Mouse (Mus musculus) forebrain, postnatal 0 days (tissue): ENCODE results near the gene Acsl3. TPM values are rescaled to one million over a fixed set of nuclear protein-coding genes. Genes with fewer than 3 reads are reported as not detected.

Source experiments
- ATAC-seq: fragments of 200-750 bp; cut with Nextera tagmentation; 2 replicates; pipeline ENCODE4 v1.8.0; 2017; ENCODE audit warnings: mild to moderate bottlenecking, moderate library complexity
- DNase-seq: peaks from one replicate; pipeline ENCODE4 v3.0.0-alpha.2; 2015
- H3K27ac ChIP-seq: fragments of 300-500 bp; sonication (generic); 2 replicates; pipeline ENCODE4 v1.5.1; 2014; ENCODE audit warnings: low read depth, mild to moderate bottlenecking, antibody characterized with exemption, low read length, moderate library complexity, mixed read lengths
- H3K27me3 ChIP-seq: fragments of 300-500 bp; sonication (generic); 2 replicates; pipeline ENCODE4 v1.6.1; 2014; ENCODE audit warnings: mild to moderate bottlenecking, low read length, mixed read lengths; ENCODE audit not compliant: insufficient read depth
- H3K36me3 ChIP-seq: fragments of 300-500 bp; sonication (generic); 2 replicates; pipeline ENCODE4 v1.6.1; 2014; ENCODE audit warnings: mild to moderate bottlenecking, moderate library complexity; ENCODE audit not compliant: insufficient read depth
- H3K4me1 ChIP-seq: fragments of 300-500 bp; sonication (generic); 2 replicates; pipeline ENCODE4 v1.6.1; 2014; ENCODE audit warnings: antibody characterized with exemption; ENCODE audit not compliant: insufficient read depth
- H3K4me2 ChIP-seq: fragments of 300-500 bp; sonication (generic); 2 replicates; pipeline ENCODE4 v1.6.1; 2014; ENCODE audit warnings: low read depth, mild to moderate bottlenecking, moderate library complexity
- H3K4me3 ChIP-seq: fragments of 300-500 bp; sonication (generic); 2 replicates; pipeline ENCODE4 v1.5.1; 2014; ENCODE audit warnings: low read depth, low read length, mixed read lengths
- H3K9ac ChIP-seq: fragments of 300-500 bp; sonication (generic); 2 replicates; pipeline ENCODE4 v1.6.1; 2014; ENCODE audit warnings: mild to moderate bottlenecking
- H3K9me3 ChIP-seq: fragments of 300-500 bp; sonication (generic); 2 replicates; pipeline ENCODE4 v1.6.1; 2016; ENCODE audit warnings: low read length
- CTCF ChIP-seq: sonication (generic); IDR thresholded peaks from 2 replicates; pipeline ENCODE4 v1.5.1; 2016; ENCODE audit warnings: antibody characterized with exemption, control low read depth, low read depth
- WGBS: fragments of 180-500 bp; shearing (Covaris S2); extraction: QIAGEN DNeasy Blood & Tissue Kit; methylation state at CpG from one replicate; pipeline ENCODE4 v1.1.7; 2014; 5-methylcytosine and 5-hydroxymethylcytosine counted together
- polyA plus RNA-seq: library from polyadenylated mRNA; unstranded; fragments of >200 nt; fragmentation: Nextera tagmentation; extraction: Ambion mirVana; gene quantifications from 2 replicates; pipeline ENCODE4 v1.2.1, GENCODE M21; 2015
- total RNA-seq: library from RNA; depleted of rRNA; stranded (reverse); fragments of >200 nt; gene quantifications from 2 replicates; pipeline ENCODE4 v1.2.3, GENCODE M21; 2014

Acsl3 gene
- total and polyA plus RNA-seq, 2 experiments from 2014 or later, result 75.6 to 103 TPM

GRCm38 (mm10) chr1:78702282-78702963 is 44.8 kb downstream of the Acsl3 start:
- Histone ChIP-seq H3K27me3 (no peaks in the 10 kb centered on the region), H3K9me3 (no peaks in the 10 kb centered on the region), H3K4me1 (no peaks in the 10 kb centered on the region), H3K27ac (no peak overlapping the region), H3K4me3 (no peak overlapping the region), H3K36me3 (peaks cover 66% of the 10 kb centered on the region), H3K4me2 (no peak overlapping the region), H3K9ac (no peak overlapping the region)
- TF ChIP-seq CTCF, result no peak
- ATAC-seq (no peak), DNase-seq (no peak)
- whole genome bisulfite sequencing, result 90% methylated on average over 14 of the region's 14 CpGs

- WGBS, result 95% methylated on average over 2 of the region's 2 CpGs
- Histone ChIP-seq H3K27me3 (no peaks in the 10 kb centered on the region), H3K4me2 (no peak overlapping the region), H3K4me3 (no peak overlapping the region), H3K9ac (no peak overlapping the region), H3K27ac (no peak overlapping the region), H3K9me3 (no peaks in the 10 kb centered on the region), H3K36me3 (peaks cover 63% of the 10 kb centered on the region), H3K4me1 (no peaks in the 10 kb centered on the region)
- no peak for TF ChIP-seq CTCF
- ATAC-seq (no peak), DNase-seq (no peak)
Observed at GRCm38 (mm10) chr1:78702964-78703285, 45.3 kb downstream of the Acsl3 start.

- peaks cover 40% of the 10 kb centered on the region for H3K36me3 ChIP-seq
- no peak overlapping the region for H3K27ac ChIP-seq
- no peak for TF ChIP-seq CTCF
- no peak overlapping the region for H3K4me3 ChIP-seq
- 81% methylated on average over 10 of the region's 10 CpGs for WGBS
- H3K9ac ChIP-seq, result no peak overlapping the region
- no peak overlapping the region for H3K4me2 ChIP-seq
- no peaks in the 10 kb centered on the region for H3K9me3 ChIP-seq
- DNase-seq (no peak), ATAC-seq (no peak)
- H3K4me1 ChIP-seq, result no peaks in the 10 kb centered on the region
- H3K27me3 ChIP-seq, result no peaks in the 10 kb centered on the region
Observed at GRCm38 (mm10) chr1:78706338-78706737, 48.7 kb downstream of the Acsl3 start.

DNA sequence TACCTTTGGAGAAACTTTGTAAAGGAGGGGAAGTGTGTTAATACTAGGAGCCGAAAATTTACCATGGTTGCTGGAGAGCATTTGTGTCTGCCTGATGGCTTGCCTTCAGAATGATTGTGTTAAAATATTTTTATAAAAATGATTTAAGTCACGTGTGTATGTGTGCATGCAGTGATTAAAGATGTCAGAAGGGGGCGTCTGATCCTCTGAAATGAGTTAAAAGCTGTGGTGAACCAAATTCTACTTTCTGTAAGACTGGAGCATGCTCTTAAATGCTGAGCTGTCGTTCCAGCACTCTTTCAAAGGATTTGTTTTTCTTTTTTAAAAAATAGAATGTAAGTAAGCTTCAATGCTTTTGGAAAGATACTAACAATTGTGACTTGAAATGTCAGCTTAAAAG is 49.7 kb downstream of the Acsl3 start:
- no peaks in the 10 kb centered on the region for H3K4me1 ChIP-seq
- no peak overlapping the region for H3K4me2 ChIP-seq
- 49% methylated on average over 4 of the region's 4 CpGs for WGBS
- DNase-seq (peak; percentile 58), ATAC-seq (peak; percentile 48; the same call in 1 of the 2 replicates)
- TF ChIP-seq CTCF, result peak; percentile 55
- H3K4me3 ChIP-seq, result no peak overlapping the region
- H3K36me3 ChIP-seq, result peaks cover 32% of the 10 kb centered on the region
- H3K27me3 ChIP-seq, result no peaks in the 10 kb centered on the region
- no peak overlapping the region for H3K27ac ChIP-seq
- no peaks in the 10 kb centered on the region for H3K9me3 ChIP-seq
- H3K9ac ChIP-seq, result no peak overlapping the region

- no peak for TF ChIP-seq CTCF
- ATAC-seq, result no peak
- DNase-seq, result no peak
- no peaks in the 10 kb centered on the region for H3K27me3 ChIP-seq
- no peak overlapping the region for H3K4me3 ChIP-seq
- peaks cover 10% of the 10 kb centered on the region; the same call in 1 of the 2 replicates for H3K36me3 ChIP-seq
- no peak overlapping the region for H3K27ac ChIP-seq
- H3K9me3 ChIP-seq, result no peaks in the 10 kb centered on the region
- no peak overlapping the region for H3K9ac ChIP-seq
- no peaks in the 10 kb centered on the region for H3K4me1 ChIP-seq
- no peak overlapping the region for H3K4me2 ChIP-seq
Observed at GRCm38 (mm10) chr1:78710026-78710425, 52.4 kb downstream of the Acsl3 start.

DNA sequence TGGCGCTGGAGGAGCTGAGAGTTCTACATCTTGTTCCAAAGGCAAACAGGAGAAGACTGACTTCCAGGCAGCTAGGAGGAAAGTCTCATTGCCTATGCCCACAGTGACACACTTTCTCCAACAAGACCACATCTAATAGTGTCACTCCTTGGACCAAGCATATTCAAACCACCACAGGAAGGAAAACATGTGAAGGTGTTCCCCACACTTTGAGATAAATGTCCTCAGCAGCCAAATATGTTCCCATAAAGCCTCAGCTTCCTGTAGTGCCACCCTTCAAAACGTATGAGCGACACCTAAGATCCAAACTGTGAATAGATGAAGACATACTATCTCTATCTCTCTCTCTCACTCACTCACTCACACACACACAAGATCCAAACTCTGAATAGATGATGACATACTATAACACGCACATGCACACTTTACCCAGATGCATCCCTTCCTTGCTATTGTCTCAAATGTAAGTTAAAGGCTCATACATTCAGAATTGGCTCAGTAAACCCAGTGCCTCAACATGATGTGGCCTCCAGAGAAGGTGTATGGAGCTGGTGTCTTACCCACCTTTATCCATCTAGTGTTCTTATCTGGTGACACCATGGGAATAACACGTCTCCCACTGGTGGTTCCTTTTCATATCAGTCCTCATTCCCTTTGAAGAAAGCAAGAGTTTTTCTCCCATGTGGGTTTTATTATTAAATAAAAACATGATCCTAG is 53.1 kb downstream of the Acsl3 start:
- Histone ChIP-seq H3K27me3 (no peaks in the 10 kb centered on the region), H3K4me1 (no peaks in the 10 kb centered on the region), H3K9ac (no peak overlapping the region), H3K27ac (no peak overlapping the region), H3K36me3 (peaks cover 7% of the 10 kb centered on the region; the same call in 1 of the 2 replicates), H3K9me3 (no peaks in the 10 kb centered on the region), H3K4me2 (no peak overlapping the region), H3K4me3 (no peak overlapping the region)
- 92% methylated on average over 5 of the region's 5 CpGs for WGBS
- ATAC-seq (no peak), DNase-seq (no peak)
- TF ChIP-seq CTCF, result no peak

DNA sequence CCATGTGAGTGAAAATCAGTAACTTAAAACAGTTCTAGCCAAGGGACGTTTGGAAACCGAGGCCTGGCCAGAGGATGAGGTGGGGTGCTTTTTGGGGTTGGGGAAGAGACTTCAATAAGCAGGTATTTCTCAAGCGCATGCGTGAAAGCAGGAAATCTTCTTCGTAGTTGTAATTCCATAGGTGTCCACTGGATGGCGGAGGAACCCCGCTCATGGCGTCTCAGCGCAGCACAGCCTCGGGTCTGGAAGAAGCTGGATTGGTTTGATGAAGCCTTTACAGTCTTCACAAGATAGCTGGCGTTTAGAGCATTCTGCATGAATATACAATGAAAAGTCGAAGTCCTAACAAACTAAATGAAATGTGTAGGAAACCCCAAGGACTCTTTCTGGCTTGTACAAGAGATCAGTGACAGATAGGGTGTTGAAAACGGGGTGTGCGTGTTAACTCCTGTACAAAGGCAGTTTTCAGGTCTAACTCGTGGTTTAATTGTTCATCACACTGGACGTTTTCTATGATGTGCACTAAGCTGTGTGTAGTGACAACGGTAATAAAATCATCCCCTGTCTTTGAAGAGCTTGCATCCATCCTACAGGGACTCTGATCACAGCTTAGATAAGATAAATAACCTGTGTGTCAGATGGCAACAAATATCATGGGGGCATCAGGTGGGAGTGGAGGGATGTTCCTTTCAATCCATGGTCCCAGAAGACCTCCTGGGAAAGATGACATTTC is 67.0 kb downstream of the Acsl3 start:
- Histone ChIP-seq H3K4me1 (no peaks in the 10 kb centered on the region), H3K27me3 (no peaks in the 10 kb centered on the region), H3K4me2 (0 out of 2 replicates have a peak overlapping the region, but pooled peaks have one; percentile 13), H3K36me3 (no peaks in the 10 kb centered on the region), H3K9ac (0 out of 2 replicates have a peak overlapping the region, but pooled peaks have one; percentile 14), H3K9me3 (no peaks in the 10 kb centered on the region), H3K4me3 (no peak overlapping the region), H3K27ac (no peak overlapping the region)
- peak; percentile 95 for ATAC-seq
- peak; percentile 98 for TF ChIP-seq CTCF
- WGBS, result 15% methylated on average over 17 of the region's 17 CpGs
- peak; percentile 95 for DNase-seq
